Mouse (Mus musculus) liver, adult 2 months (tissue): ENCODE measurements around the gene Ctdspl.

ENCODE experiments used
- CTCF ChIP-seq: fragments of 200-500 bp; IDR thresholded peaks from 2 replicates; pipeline ENCODE4 v1.5.1; 2011; ENCODE audit warnings: low read depth, low read length, control low read depth
- POLR2A ChIP-seq: fragments of 200-500 bp; IDR thresholded peaks from 2 replicates; pipeline ENCODE4 v1.6.1; 2011; ENCODE audit warnings: low read length, control low read depth; ENCODE audit not compliant: insufficient read depth; ENCODE audit errors: extremely low read depth

GRCm38 (mm10) chr9:118988787-118989580 lies 62.7 kb downstream of the Ctdspl start:
- no peak for TF ChIP-seq CTCF
- TF ChIP-seq POLR2A = no peak
